Mouse (Mus musculus): Measurements from ENCODE around the gene E130208F15Rik.

E130208F15Rik gene

GRCm38 (mm10) chr7:30333436-30333835 lies 11.9 kb downstream of the E130208F15Rik start:
- DNase-seq (ENCODE audit: low spot score in 2 of 2), result peak; percentile 59 to 82

DNA sequence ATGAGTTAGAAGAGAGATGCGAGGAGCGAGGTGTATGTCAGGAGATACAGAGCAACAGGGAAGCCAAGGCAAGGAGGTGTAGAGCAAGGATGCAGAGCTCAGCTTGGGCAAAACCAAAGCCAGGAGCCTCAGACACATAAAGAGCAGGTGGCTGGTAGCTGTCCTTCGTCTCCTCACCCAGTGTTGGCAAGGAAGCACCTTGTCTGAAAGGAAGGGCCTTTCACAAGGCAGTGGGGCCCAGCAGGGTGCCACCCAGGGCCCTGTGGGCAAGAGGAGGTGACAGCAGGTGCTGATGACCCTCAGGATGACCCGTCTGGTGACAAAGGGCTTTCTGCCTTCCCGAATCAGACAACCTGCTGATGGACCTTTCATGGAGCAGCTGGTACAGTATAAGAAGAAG lies 13.0 kb downstream of the E130208F15Rik start:
- DNase-seq (ENCODE audit: low spot score in 2 of 2), result no peak

DNA sequence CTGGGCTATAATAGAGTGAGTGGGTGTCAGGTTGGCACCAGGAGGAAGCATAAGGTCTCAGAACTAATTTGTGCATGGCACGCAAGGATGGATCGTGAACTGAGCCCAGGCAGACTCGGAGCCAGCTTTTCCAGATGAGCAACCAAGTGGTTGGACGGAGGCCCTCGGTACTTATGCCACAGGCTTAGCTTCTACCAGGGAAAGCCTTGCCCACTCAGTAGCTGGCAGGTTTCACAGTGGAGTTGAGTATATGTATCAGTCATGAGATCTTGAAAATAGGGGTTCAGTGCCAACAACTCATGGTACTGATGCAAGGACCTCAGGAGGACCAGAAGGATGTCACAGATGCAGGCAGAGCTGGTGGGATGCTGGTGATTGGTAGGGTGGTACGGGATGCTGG lies 14.1 kb downstream of the E130208F15Rik start:
- peak in 1 of 2 experiments; percentile 50 for DNase-seq (ENCODE audit: low spot score in 2 of 2)

GRCm38 (mm10) chr7:30336384-30336783 lies 14.8 kb downstream of the E130208F15Rik start:
- peak in 1 of 2 experiments; percentile 91 for DNase-seq (ENCODE audit: low spot score in 2 of 2)

DNA sequence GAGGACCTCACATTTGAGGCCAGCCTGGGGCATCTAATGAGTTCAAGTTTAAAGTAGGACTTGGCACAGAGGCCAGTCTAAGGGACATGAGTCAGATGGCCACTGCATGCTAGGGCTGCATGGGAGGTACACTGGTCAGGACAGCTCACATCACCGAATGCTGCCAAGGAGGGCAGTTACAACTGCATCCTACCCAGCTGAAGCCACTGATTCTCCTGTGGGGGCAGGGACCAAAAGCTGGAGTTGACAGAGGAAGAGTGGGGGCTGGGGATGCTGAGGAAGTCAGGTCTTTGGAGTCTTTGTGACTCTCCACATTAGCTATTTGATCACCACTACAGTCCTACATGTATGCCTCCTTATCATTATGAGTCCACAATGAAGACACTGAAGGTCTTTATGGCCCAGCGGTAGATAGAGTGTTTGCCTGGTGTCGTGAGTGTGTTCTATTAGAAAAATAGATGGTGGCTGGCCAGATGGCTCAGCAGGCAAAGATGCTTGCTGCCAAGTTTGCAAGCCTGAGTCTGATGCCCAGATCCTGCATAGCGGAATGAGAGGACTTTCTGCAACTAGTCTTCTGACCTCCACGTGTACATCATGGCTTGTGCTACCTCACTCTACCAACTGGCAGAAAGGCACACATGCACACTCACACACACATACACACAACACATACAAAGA lies 18.0 kb downstream of the E130208F15Rik start:
- no peak for DNase-seq (ENCODE audit: low spot score in 2 of 2)

DNA sequence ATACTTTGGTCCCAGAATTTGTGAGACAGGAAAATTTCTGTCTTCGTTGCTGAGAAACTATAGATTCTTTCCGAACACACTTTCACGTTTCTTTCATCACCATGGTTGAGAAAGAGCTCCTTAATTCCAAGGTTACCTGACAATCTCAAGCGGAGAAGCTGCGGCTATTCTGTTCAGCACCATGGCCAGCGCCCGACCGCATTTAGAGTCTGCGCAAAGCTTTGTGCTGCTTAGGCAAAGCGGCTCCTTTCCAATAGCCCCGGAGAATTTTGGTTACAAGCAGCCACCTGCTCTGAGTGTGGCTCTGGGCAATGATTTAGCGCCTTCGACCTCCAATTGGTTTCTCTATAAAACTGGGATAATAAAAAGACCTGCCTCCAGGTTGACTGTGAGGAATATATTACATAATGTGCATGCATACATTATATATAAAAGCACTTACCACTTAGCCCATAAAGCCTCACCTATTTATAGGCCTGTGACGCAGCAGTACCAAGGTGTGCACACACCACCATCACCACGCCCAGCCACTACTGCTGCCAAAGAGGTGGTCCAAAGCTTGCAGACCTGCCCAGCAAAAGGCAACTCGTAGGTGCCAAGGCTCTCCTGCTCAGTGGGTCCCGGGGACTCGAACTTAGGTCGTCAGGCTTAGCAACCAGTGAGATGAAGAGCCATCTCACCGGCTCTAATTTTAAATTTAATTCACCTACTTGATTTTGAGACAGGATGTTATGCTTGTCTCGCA lies 25.3 kb downstream of the E130208F15Rik start:
- no peak for DNase-seq (ENCODE audit: low spot score in 2 of 2)

GRCm38 (mm10) chr7:30347828-30348227 lies 26.3 kb downstream of the E130208F15Rik start:
- peak; percentile 55 to 85 for DNase-seq (ENCODE audit: low spot score in 2 of 2)

- DNase-seq (ENCODE audit: low spot score in 2 of 2), result peak in 1 of 2 experiments; percentile 78
Observed at GRCm38 (mm10) chr7:30353279-30353822, 31.8 kb downstream of the E130208F15Rik start.

DNA sequence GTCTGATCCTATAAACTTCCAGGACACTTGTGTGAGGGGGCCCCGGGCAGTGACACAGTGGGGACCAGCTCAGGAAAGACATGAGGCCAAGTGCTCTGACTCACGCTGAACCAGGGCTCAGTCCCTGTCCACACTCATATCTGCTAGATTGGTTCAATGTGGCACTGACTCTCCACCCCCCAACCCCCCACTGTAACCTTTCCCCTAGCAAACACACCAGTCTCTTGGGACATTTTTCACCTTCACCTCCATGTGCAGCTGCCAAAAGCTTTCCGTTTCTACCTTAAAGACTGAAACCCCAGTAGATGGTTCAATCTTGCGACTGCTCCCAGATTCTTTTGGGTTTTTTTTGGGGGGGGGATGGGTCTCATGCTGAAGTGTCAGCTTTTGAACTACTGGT lies 32.5 kb downstream of the E130208F15Rik start:
- no peak for DNase-seq (ENCODE audit: low spot score in 2 of 2)

DNA sequence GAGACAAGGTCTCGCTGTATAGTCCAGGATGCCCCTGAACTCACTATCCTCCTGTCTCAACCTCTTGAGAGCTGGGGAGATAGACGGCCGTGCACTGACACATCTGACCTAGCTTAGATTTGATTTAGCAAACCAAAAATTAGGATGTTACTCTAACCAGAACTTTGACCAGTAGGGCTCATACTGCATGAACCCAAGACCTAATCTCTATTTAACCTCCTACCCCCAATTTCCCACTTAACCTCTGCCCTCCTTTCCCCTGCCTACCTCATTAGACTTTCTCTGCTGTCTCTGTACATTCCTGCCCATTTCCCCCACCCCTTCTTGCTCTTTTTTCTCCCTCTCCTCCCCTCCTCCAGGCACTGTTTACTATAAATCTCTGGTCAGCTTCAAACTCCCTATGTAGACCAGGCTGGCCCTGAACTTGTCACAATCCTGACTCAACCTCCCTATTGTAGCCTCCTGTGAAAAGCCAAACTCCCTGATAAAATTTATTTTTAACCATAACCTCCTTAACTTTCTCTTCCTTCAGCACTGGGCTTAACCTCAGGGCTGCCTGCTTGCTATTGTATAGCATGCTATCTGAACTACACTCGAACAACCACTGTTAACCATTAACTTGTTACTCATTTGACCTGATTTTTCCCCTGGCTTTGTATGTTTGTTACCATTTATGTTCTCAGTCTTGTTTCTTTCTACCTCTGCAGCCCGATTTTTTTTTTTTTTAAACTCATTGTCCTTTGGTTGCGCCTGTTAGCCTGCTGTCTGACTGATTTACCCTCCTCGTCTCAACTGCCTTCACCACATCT lies 37.0 kb downstream of the E130208F15Rik start:
- no peak for DNase-seq (ENCODE audit: low spot score in 2 of 2)

DNA sequence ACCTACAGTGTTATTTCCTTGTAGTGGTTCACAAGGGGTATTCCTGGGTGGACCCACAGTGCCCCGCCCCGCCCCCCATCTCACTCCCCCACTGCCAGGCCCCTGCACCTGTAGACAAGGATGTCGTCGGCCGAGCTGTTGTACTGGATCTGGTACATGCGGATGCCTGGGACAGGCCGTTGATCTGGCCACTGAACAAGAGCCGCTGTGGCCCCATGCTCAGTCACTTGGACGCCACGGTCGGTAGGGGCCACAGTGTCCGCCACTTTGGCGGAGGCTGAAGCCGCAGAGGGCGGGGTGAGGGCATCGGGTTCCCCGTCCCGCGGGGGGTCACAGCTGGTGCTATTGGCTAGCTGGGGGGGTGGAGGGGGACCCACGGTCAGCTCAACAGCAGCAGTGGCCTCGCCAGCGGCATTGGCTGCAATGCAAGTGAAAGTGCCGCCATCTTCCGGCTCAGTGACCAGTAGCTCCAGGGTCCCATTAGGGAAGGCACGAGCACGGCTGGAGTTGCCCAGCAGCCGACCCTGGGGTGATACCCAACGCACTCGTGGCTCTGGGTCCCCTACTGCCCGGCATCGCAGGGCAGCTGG lies 37.8 kb downstream of the E130208F15Rik start:
- DNase-seq (ENCODE audit: low spot score in 2 of 2), result no peak

DNA sequence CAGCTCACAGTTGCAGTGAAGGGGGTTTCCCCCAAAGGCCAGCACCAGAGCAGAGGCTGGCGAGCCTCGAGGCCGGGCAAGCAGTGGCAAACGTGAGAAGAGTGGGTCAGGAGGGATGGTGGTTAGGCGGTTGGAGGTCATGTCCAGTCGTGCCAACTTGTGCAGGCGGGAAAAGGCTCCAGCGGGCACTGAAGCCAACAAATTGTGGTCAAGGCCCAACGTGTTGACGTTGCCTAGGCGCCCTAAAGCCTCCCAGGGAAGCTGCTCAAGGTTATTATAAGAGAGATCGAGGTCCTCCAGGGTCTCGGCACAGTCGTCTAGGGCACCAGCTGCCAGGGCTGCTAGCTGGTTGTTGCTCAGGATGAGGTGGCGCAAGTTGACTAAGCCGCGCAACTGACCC lies 38.5 kb downstream of the E130208F15Rik start:
- no peak for DNase-seq (ENCODE audit: low spot score in 2 of 2)

DNA sequence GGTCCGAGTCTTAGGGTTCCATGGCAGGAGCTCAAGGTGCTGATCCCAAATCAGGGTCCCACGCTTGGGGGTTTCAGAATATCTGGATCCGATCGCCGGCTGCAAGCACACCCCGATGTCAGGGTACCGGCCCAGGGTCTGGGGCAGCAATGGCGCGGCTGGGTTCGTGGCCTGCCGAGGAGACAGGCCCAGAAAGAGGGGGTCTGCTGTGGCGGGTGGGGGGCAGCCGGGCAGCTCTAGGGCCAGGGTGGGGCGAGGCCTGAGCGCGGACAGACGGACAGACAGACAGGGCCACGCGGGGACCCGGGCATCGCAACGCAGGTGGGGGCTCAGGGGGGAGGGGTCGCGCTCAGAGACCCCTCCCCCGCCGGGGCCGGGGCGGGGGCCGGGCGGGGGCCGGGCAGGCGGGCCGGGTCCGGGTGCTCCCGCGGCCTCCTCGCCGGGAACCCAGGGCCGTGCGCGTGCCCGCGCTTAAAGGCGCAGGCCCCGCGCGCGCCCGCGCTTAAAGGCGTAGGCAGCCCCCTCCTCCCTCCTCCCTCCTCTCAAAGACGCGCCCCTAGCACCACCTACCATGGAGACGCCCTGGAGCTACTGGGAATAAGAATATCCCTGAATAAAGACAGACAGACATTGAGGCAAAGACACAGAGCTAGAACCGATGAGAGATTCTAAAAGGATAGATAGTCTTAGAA lies 41.3 kb downstream of the E130208F15Rik start, which contains the start of gene Lrfn3:
Gene Lrfn3 (minus strand): TSS at position 121 of the 692 bp plus-strand sequence.
- peak in 1 of 2 experiments; percentile 66 for DNase-seq (ENCODE audit: low spot score in 2 of 2)

- no peak for DNase-seq (ENCODE audit: low spot score in 2 of 2)
Observed at GRCm38 (mm10) chr7:30363344-30363738, 41.8 kb downstream of the E130208F15Rik start.

GRCm38 (mm10) chr7:30367466-30367865 lies 45.9 kb downstream of the E130208F15Rik start:
- DNase-seq (ENCODE audit: low spot score in 2 of 2), result no peak

Data from left cerebral cortex, adult 9 months (tissue).